Mouse (Mus musculus) urinary bladder, postnatal 0 days (tissue): ENCODE measurements around the gene Serpinb3a. TPM values are rescaled to one million over a fixed set of nuclear protein-coding genes. Genes with fewer than 3 reads are reported as not detected.

ENCODE experiments used
- polyA plus RNA-seq: library from polyadenylated mRNA; unstranded; fragments of >200 nt; fragmentation: Nextera tagmentation; extraction: Ambion mirVana; gene quantifications from 2 replicates; pipeline ENCODE4 v1.2.1, GENCODE M21; 2015

Serpinb3a gene
- polyA plus RNA-seq = not detected in 2 replicates

GRCm38 (mm10) chr1:107052203-107052602 lies at the start of gene Serpinb3a:
Gene Serpinb3a (minus strand): TSS chr1:107052303.

GRCm38 (mm10) chr1:107083406-107083805 lies 31.3 kb upstream of the Serpinb3a start, which contains the start of gene Serpinb3d:
Gene Serpinb3d (minus strand): TSS chr1:107083506.

Other genes with a start within 250 kb of the Serpinb3a start
- gene Serpinb5, start 191.1 kb downstream of the Serpinb3a start, polyA plus RNA-seq = 22.9 and 28.3 TPM in 2 replicates
- gene Serpinb12, start 117.9 kb downstream of the Serpinb3a start, polyA plus RNA-seq = 0.07 TPM in 1 of 2 replicates, not detected in the other
- not detected in 2 replicates for gene Serpinb13, start 71.3 kb downstream of the Serpinb3a start, polyA plus RNA-seq
- gene Serpinb3d, start 31.2 kb upstream of the Serpinb3a start, polyA plus RNA-seq = not detected in 2 replicates
- gene Serpinb3b, start 226.1 kb upstream of the Serpinb3a start, polyA plus RNA-seq = not detected in 2 replicates
- not detected in 2 replicates for gene Serpinb3c, start 226.1 kb upstream of the Serpinb3a start, polyA plus RNA-seq